Mouse (Mus musculus) gastrocnemius, postnatal 4 days (tissue): ENCODE results near the gene Cldn18. TPM values are rescaled to one million over a fixed set of nuclear protein-coding genes. Genes with fewer than 3 reads are reported as not detected.

Experiments
- DNase-seq, 2 experiments: peaks; one replicate each; pipeline ENCODE4 v3.0.0; 2021 to 2022; ENCODE audit warnings: low spot score in 2 of 2, mixed read lengths in 2 of 2
- long read RNA-seq, 2 experiments: library from polyadenylated mRNA; stranded (forward); transcript quantifications; one replicate each; pipeline ENCODE4 v2.0.0; 2021
- total RNA-seq, 2 experiments: library from RNA; stranded (reverse); gene quantifications; 2 replicates each; pipeline ENCODE4 v1.2.3; 2021

Cldn18 gene
- total RNA-seq, result under 1 TPM in 1 of 2 experiments, not detected in 1; 0.20 TPM
- long read RNA-seq, experiment 1, result 0 reads
- long read RNA-seq, experiment 2, result 0 reads

DNA sequence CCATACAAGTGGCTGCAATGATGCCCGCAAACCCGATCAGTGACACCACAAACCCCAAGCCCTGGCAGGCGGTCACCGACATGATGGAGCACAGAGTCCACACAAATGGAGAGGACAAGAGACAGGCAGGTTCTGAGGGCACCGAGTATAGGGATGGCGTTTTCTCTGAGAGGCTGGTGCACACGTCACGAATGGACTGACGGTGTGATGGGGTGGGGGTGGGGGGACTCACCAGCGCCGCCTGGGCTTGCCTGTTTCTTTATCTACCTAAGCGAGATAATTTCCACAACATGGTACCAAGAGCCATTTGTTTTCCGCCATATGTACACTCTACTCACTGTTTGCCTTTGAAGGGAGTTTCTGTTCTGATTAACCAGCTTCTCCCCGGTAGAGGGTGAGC is at the start of gene Cldn18:
Cldn18 (minus strand) TSS at position 134 of the 400 bp plus-strand sequence.
- DNase-seq, result no peak

DNA sequence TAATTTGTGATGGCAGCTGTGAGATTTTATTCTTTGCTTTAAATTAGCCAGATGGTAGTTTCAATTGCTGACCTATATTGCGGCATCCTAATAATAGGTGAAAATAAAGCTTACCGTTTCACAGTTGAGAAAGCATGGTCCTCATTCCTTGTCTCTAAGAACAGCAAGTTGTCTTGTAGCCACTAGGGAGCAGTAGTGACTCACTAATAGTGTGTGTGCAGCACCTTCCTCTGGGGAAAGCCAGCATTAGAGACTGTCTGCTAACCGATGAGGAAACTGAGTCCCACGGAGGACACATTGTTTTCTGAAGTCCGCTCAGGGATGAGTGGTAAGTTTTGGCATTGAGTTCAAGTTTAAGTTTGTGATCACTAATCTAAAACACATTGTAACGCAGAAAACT is 46.5 kb upstream of the Cldn18 start:
- no peak for DNase-seq

DNA sequence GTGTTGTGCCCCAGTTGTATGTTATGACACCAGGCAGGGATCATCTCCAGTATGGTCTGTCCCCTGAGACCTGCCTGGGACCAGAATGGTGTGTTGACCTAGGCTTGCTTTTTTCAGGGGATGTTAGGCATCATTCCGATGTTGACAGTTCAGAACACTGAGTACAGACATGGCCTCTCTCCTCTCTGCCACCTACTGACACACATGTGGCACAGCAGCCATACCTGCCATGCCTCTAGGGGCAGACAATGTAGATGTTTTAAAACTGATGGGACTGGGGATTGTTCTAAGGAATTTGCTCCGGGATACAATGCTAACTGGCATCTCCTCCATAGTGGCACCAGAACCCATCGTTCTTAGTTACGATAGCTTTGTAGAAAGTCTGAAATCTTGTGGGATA is 33.2 kb upstream of the Cldn18 start:
- no peak for DNase-seq

DNA sequence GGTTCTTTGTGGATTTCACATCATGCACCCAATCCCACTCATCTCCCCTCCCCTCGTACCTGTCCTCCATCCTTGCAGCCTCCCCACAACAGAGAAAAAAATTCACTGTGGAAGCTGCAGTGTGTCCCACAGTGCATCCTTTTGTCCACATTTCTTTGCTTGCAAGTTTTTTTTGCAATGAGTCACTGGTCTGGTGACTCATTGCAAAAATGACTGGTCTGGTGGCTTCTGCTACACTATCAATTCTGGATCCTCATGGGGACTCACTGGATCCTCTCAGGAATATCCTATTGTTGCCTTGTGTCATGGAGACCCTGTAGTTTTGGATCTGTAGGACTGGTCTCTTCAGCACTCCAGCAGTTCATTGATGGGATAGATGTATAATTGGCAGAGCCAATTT is 31.2 kb upstream of the Cldn18 start:
- DNase-seq, result no peak

DNA sequence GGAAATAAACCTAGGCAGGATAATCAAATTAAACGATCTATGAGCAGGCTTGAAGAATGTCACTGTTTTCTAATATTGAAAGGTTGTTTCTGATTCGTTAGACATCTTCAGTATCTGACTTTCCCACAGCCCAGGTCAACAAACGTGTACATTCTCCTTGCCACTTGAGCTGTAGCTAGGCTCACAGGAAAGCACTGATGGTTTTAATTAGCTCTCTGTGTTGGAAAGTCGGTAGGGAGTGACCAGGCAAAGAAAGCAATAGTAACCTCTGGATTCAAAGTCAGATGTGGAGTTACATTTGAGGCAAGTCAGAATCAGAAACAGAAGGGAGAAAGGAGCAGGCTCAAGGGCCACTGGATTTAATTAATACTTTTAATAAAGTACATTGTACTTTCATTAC is 30.7 kb upstream of the Cldn18 start:
- DNase-seq, result no peak

DNA sequence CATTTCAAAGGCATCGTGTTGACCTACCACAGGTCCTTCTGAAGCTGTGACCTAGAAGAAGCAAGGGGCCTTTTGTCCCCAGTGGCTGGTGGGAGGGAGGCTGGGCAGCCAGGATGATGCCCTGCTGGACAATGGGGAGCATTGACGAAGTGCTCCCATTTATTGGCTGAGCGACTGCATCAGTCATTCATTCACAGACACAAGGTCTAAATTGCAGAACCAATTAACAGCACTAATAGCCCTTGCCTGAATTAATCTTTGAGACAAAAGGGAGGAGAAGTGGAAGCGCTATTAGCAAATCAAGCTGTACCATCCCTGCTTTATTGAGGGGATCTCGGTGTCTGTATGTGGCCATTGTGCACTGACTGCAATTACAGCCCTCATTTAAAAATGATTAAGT is 27.5 kb upstream of the Cldn18 start:
- DNase-seq, result no peak

DNA sequence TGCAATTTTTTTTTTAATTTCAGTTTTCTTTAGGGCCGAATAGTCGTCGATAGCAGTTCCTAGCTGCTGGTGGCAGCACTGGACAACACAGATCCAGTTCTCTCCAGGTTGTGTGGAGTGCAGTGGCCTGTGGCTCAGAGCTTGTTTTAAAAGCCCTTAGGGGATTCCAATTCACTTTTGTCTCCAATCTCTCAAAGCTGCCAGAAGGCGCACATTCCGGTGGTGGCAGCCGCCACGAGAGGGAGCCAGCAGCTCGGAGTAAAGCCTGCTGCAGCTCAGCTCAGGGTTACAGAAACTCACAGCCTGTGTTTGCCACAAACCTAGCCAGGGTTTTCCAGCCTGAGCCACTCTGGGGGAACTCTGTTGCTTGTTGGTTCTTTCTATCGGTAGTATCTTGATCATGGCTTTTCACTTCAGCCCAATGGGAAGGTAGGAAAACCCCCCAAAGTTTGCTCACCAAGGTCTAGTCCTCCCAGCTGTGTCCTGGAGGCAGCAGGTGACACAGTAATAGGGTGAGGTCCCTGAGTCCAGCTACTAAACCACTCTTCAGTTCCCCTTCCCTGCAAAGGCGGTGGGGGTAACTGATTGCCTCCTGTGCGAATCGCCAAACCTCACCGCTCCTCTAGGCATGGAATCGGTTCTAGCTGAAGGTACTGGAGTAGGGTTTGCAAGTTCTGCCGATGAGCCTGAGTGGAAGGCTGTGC is 13.0 kb upstream of the Cldn18 start:
- peak in 1 of 2 experiments; percentile 42 for DNase-seq

DNA sequence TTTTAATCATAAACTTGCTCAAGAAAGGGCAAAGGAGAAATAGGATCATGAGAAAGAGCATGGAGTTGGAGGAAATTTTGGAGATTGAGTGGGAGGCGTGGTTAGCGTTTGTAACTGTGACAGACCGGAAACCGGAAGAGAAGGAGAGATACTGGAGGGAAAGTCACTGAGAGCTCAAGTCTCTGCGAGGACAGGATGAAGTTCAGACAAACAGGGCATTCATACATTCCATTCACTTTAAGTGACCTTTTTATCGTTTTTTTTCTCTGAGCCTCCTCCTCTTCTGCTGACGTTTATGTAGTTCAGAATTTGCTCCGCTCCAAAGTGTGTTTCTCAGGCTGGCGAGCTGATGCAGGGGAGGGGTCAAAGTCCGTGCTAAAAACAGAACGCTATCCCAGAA is 10.8 kb upstream of the Cldn18 start:
- no peak for DNase-seq

DNA sequence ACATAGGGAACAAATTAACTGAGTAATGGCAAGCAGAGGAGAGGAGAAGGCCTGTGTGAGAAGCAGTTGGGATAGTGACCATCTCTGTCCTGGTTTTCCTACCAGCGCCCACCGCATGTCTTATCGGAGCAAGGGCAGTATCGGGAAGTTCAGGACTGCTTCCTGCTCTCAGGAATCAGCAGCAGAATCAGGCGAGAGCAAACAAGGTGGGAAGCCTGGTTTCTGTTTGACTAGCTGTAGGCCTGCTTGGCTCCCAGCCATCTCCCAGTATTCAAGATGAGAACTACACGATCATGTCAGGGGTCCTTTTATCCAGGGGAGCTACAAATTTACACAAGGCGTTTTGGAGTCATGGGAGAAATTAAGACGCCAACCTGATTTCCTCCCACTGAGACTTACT is 8.2 kb upstream of the Cldn18 start:
- DNase-seq, result no peak

DNA sequence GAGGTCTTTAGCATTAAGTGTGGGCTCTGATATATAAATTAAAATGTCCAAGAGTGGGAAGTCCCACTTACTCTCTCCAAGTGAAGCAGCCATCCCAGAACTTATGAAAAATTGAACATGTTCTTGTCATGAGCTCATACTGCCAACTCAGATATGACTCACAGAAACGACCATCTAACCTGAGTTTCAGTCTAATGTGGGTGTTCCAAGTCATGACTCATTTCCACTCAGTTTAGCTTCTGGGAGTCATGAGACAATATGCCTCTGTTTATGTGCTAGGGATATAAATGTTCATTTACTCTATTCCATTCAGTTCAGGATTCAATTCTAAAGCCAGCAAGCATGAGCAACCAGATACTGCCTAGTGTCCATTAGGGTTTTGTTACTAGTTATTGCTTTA is 2.9 kb upstream of the Cldn18 start:
- no peak for DNase-seq

DNA sequence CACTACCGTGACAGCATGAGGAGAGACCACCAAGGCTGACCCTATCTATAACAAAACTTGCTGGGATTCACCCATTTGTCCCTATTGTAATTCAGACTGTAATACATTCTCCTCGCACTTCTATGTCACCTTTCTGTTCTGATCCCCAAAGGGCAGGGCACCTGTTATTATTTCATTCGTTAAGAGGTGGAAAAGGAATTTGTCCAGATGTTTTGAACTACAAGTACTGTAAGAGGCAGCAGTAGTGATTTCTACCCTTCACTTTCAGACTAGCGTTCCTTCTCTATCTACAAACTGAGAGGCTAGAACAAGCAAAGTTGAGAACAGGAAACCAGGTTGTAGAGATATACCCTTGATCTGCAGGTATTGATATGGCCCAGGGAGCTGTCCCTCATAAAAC is 6.8 kb downstream of the Cldn18 start:
- DNase-seq, result no peak

DNA sequence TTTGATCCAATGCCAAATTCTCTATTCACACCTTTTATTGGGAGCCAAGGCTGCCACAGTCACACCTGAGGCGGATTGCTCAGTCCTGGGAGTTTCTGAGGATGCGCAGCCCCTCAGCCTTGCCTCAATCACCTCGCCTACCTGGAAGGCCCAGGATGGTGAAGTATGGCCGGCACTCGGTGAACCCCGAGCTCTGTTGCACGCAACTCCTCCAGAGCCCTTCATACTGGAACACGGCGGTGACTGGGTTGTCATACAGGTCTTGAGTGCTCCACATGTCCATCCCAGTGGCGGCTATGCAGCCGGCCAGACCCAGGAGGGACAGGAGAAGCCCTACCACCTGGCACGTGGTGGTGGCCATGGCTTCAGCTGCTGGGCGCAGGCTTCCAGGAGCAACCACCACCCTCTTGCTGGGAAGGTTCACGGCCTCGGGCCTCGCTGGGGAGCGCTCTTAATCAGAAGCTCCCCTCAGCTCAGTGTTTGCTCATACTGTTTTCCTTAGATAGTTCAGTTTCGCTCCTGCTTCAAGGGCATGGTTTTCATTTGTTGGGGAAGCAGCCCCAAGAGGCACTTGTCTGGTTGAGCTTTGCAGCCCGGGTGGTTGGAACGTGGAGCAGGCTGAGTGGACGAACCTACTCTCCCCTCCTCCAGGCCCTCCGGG is 7.3 kb downstream of the Cldn18 start:
- DNase-seq, result no peak

DNA sequence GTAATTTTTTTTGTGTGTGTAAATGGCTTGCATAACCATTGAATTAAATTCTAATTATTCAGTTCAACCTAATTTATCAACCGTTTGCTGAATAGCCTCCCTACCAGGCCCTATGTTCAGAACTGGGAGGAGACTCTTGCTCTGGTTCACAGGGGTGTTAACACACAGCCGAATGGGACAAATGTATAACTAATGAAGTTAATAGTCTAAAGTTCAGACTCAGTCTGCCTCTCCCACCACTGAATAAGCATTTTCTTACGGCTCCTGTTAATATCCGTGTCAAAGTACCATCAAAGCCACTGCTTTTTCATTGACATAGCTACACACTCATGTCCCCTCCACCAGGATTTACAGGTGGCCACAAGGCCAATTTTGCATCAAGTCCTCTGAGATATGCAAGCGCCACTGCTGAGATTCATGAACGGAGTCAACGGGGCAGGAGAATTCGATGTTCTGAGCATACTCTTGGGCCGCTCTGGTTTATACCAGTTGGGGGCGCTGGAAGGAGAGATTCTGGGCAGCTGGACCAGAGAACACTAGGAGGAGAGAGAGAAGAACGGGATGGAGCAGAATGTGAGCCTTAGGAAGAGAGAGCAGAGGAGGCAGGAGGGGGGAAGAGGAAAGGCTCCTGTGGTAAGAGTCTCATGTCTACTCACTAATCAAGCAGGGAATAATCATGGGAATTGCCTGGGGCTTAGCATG is 9.5 kb downstream of the Cldn18 start:
- no peak for DNase-seq

DNA sequence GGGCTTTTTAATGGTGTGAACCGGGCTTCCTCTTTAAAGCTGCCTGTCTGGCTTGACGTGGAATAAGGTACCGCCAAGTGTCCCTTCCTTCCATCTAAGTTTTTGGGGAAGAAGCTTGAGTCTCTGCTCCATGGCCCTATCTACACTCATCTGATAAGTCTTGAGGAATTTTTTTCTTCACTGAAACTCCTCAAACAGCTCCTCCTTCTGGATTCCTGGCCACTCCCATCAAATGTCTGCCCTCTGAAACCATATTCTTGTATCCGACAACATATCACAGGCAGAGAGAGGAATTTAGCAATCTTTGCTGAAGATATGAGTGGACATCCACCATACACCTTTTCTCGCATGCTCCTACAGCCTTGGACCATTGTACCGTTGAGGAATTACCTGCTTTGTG is 10.8 kb downstream of the Cldn18 start:
- no peak for DNase-seq

DNA sequence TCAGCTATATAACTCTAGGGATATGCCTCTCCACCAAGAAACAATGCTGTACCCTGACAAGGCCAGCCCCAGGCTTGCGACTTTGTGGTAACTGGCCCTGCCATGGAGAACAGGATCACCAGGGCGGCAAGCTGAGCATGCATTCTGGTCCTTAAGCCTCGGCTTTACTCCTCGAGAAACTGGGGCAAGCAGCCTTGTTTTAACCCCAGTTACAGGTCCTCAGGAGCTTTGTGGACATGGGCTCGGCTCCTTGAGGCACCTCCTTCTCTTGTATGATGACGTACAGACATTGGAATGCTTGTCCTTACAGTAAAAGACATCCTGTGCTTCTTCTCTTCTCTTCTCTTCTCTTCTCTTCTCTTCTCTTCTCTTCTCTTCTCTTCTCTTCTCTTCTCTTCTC is 13.4 kb downstream of the Cldn18 start:
- DNase-seq, result no peak

DNA sequence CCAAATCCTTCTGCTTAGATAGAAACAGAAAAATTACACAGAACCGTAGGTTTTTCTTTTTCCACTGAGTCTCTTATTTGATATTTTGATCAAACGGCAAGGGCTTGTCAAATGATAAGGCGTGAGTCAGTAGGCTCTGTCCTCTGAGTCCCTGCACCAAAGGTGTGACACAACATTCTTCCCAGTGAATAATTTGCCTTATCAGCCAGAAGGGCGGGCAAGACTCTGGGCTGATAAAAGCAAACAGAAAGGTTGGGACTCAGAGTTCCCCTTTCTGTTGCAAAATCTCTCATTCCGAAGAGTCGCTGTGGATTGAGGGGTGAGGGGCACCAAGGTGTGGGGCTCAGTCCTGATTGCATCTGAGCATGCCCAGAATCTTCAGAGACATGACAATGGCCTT is 14.9 kb downstream of the Cldn18 start:
- DNase-seq, result no peak

DNA sequence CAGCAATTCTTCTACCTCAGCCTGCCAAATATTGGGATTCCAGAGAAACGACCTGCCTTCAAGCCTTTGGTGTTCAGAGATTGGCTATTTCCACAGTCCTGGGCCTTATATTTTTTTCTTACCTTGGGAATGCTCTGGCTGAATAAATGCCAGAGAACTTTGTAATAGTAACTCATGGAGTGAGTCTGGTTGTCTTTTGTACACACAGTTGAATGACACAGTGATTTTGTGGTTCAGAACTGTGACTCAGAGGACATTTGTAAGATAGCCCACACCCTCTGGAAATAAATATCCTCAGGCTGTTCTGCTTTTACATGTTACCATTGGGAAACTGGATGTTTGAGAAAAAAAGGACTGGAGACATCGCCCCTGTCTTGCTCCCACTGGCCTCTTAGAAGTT is 15.9 kb downstream of the Cldn18 start:
- DNase-seq, result no peak

DNA sequence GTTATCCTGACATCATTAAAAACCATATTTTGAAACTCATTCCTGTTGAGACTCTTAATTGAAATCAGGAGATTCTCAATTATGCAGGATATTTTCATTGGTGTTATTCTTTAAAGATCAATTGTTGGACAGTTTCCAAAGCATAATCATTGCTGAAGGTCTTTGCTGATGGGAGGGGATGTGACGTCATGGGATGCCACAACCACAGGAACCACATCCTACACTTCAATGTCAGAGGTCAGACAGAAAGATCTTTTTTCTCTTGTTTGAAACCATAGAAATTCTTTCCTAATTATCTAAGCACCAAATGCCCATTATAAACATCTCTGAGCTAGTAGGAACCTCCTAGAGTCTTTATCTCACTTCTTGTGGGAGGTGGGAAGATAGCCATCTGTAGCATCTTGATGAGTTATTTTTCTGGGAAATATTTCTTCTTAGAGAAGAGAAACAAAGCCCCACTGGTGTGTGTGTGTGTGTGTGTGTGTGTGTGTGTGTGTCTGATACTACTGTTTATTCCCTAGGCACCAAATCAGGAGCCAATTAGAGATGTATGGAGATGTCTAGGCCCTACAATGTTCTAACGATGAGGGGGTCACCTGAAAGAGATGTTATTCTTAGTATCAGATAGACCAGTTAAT is 17.2 kb downstream of the Cldn18 start:
- no peak for DNase-seq

DNA sequence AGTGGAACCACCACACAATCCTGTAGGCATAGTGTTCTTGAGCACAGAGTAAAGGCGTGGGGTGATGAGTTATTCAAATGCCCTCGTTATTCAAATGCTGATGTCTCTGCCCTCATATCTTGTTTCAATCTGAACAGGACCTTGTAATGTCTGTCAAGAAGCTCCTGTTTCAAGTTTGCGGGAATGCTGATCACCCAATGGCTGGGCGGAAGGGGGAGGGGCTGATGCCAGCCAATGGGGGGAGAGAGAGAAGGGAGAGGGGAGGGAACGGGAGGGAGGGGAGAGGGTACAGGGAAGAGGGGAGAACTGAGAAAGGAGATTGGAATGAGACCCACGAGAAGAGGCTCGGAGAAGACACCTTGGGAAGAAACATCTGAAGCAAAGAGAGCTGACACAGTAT is 22.1 kb downstream of the Cldn18 start:
- no peak for DNase-seq

DNA sequence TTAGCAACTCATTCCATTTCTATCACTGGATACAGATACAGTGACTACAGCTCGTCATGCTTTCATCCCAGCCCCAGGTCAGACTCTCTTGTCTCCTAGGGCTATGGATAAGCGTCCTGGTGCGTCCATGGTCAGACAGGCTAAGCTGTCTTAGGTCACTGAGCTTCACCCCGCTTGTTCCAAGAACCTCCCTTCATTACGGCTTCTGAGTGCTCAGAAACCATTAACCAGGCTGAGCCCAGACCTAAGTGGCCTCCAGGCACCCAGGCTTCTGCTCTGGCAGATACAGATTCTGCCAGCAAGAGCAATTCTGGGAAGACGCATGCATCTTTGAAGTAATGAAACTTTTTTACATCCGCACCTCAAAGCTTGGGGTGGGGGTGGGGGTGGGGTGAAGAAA is 26.7 kb downstream of the Cldn18 start:
- no peak for DNase-seq

DNA sequence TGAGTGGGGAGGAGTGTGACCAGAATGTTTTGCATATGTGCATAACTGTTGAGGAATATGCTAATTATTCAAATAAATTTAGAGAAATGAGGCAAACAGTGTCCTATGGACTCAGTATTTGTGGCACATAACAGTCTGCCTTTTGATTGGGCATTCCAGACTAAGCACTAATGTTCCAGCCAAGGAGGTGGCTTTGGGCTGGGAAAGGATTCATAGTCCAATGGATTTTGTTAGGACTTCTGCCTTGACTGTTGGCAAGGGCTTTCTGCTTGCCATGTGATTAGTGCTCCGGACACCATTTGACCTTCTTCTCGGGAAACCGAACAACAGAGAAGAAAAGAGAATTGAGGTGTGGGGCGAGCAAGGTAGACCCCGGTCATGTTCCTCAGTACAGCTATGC is 27.3 kb downstream of the Cldn18 start:
- DNase-seq, result no peak
